Mouse (Mus musculus): ENCODE data around the gene Cnbd2.

DNA sequence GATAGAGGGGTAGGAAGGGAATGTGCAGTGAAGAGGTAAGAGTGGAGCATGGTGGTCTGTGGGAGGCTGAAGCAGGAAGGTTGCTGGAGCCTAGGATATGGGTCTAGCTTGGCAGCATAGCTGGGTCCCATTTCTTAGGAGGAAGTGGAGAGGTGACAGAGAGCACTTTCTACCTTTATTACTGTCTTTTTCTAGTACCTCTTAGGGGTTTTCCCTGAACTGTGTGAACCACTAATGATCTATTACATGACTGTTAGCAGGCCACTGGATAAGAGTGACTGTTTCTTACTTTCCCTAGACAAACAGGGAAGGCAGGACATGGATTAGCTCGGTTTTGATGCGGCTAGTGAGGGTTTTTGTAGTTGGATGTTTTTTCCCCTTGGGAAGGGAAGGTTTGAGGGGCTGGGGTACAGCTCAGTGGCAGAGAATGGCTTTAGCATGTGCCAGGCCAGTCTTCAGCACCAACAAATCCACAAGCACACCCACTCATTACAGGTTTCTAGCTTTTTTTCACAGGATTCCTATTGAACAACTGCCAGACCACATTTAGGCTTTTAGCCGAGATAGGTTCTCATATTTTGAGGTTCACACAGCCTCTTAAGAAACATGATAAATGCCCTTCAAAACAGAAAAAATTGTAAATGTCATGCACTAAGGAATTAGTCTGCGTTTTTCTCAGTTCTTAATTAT, 48.8 kb upstream of the Cnbd2 start:
- TF ChIP-seq CTCF (IDR thresholded peaks at IDR 0.05; ENCODE audit: low read depth, low read length): no peak
- no peak for TF ChIP-seq POLR2A (IDR thresholded peaks at IDR 0.05; ENCODE audit: borderline replicate concordance, low read depth, low read length)

Data from bone marrow macrophage, adult 2 months (primary cell).